Mouse (Mus musculus): Measurements from ENCODE around the gene Gm45799. TPM values are rescaled to one million over a fixed set of nuclear protein-coding genes. Genes with fewer than 3 reads are reported as not detected.

The Gm45799 gene
- total RNA-seq, 2 experiments from 2014 or later: 0.15 to 5.2 TPM

- no peak for ATAC-seq (replicated peaks; ENCODE audit: low FRiP score, low TSS enrichment, poor library complexity, severe bottlenecking)
Observed at GRCm38 (mm10) chr7:105639304-105639703, 1.0 kb upstream of the Gm45799 start.

GRCm38 (mm10) chr7:105639756-105640155, 596 bp upstream of the Gm45799 start, which contains the start of gene Timm10b:
Timm10b (plus strand) TSS chr7:105640056.
- ATAC-seq (replicated peaks; ENCODE audit: low FRiP score, low TSS enrichment, poor library complexity, severe bottlenecking): 0 out of 2 replicates have a peak, but pooled peaks have one; percentile 3

GRCm38 (mm10) chr7:105640894-105641255, 523 bp downstream of the Gm45799 start:
- ATAC-seq (replicated peaks; ENCODE audit: low FRiP score, low TSS enrichment, poor library complexity, severe bottlenecking): peak; percentile 38

- ATAC-seq (replicated peaks; ENCODE audit: low FRiP score, low TSS enrichment, poor library complexity, severe bottlenecking): no peak
Observed at GRCm38 (mm10) chr7:105641936-105642335, 1.6 kb downstream of the Gm45799 start.

GRCm38 (mm10) chr7:105650639-105651435, 10.5 kb downstream of the Gm45799 start, which contains the start of gene Dnhd1:
Dnhd1 (plus strand) TSS chr7:105650827.
- peak; percentile 99 for ATAC-seq (replicated peaks; ENCODE audit: low FRiP score, low TSS enrichment, poor library complexity, severe bottlenecking)

- ATAC-seq (replicated peaks; ENCODE audit: low FRiP score, low TSS enrichment, poor library complexity, severe bottlenecking): no peak
Observed at GRCm38 (mm10) chr7:105685541-105686197, 45.3 kb downstream of the Gm45799 start.

GRCm38 (mm10) chr7:105690875-105691274, 50.5 kb downstream of the Gm45799 start:
- no peak for ATAC-seq (replicated peaks; ENCODE audit: low FRiP score, low TSS enrichment, poor library complexity, severe bottlenecking)

GRCm38 (mm10) chr7:105703184-105703583, 62.8 kb downstream of the Gm45799 start:
- no peak for ATAC-seq (replicated peaks; ENCODE audit: low FRiP score, low TSS enrichment, poor library complexity, severe bottlenecking)

- no peak for ATAC-seq (replicated peaks; ENCODE audit: low FRiP score, low TSS enrichment, poor library complexity, severe bottlenecking)
Observed at GRCm38 (mm10) chr7:105703816-105704215, 63.5 kb downstream of the Gm45799 start.

- ATAC-seq (replicated peaks; ENCODE audit: low FRiP score, low TSS enrichment, poor library complexity, severe bottlenecking): peak; percentile 97
Observed at GRCm38 (mm10) chr7:105708733-105709132, 68.4 kb downstream of the Gm45799 start.

- ATAC-seq (replicated peaks; ENCODE audit: low FRiP score, low TSS enrichment, poor library complexity, severe bottlenecking): no peak
Observed at GRCm38 (mm10) chr7:105715366-105715765, 75.0 kb downstream of the Gm45799 start.

GRCm38 (mm10) chr7:105721916-105722315, 81.6 kb downstream of the Gm45799 start:
- ATAC-seq (replicated peaks; ENCODE audit: low FRiP score, low TSS enrichment, poor library complexity, severe bottlenecking): no peak

- peak; percentile 93 for ATAC-seq (replicated peaks; ENCODE audit: low FRiP score, low TSS enrichment, poor library complexity, severe bottlenecking)
Observed at GRCm38 (mm10) chr7:105726144-105726979, 86.0 kb downstream of the Gm45799 start.

- ATAC-seq (replicated peaks; ENCODE audit: low FRiP score, low TSS enrichment, poor library complexity, severe bottlenecking): no peak
Observed at GRCm38 (mm10) chr7:105726980-105727325, 86.6 kb downstream of the Gm45799 start.

GRCm38 (mm10) chr7:105728701-105729428, 88.5 kb downstream of the Gm45799 start:
- ATAC-seq (replicated peaks; ENCODE audit: low FRiP score, low TSS enrichment, poor library complexity, severe bottlenecking): no peak

GRCm38 (mm10) chr7:105733836-105734235, 93.5 kb downstream of the Gm45799 start:
- no peak for ATAC-seq (replicated peaks; ENCODE audit: low FRiP score, low TSS enrichment, poor library complexity, severe bottlenecking)

Measured in megakaryocyte-erythroid progenitor cell, adult 5-6 weeks (primary cell).